Mouse (Mus musculus): ENCODE results near the gene Car10.

DNA sequence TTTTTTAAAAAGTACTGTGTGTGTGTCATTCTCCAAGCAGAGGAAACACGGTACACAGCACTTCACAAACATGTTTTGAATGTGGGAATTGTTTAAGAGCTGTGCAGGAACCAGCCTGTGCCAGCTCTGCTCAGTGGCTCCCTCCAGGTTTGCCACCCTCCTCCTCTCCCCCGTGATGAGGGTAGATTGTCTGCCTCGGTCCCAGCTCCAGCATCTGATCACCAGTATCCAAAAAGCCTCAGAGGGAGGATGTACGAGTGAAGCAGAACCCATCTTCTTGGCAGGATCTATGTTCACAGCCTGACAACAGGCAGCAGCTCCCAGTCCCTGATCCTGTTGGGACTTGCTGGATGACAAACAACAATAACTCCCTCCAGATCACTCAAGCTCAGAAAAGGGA, 500.3 kb downstream of the Car10 start:
- TF ChIP-seq POLR2A (IDR thresholded peaks at IDR 0.05; ENCODE audit: low read depth, low read length) (no peak), CTCF (conservative IDR thresholded peaks at IDR 0.05; ENCODE audit: insufficient read depth, insufficient read length, low read depth, low read length) (no peak)
